Mouse (Mus musculus) MEL (cell line): ENCODE results near the gene Mss51. TPM values are rescaled to one million over a fixed set of nuclear protein-coding genes. Genes with fewer than 3 reads are reported as not detected.

ENCODE experiments used
- DNase-seq: peaks from one replicate; pipeline ENCODE4 v3.0.0; 2011; ENCODE audit warnings: low read depth, low spot score
- H3K27ac ChIP-seq: 2 replicates; pipeline ENCODE4 v1.5.1; 2012; ENCODE audit warnings: low read depth, mild to moderate bottlenecking, control low read depth, low read length, moderate library complexity; ENCODE audit not compliant: control insufficient read depth
- H3K27me3 ChIP-seq, 2 experiments: fragments of 150-350 bp in 1 of 2; sonication (generic) in 1 of 2; 2 replicates each; pipeline ENCODE4 v1.6.1; 2012; ENCODE audit warnings: low read length in 2 of 2, mild to moderate bottlenecking in 2 of 2, improper control_type of control experiment in 1 of 2, moderate library complexity in 1 of 2; ENCODE audit not compliant: insufficient read depth in 2 of 2, control insufficient read depth in 1 of 2
- H3K36me3 ChIP-seq, 2 experiments: 2 replicates each; pipeline ENCODE4 v1.6.1; 2012 to 2014; ENCODE audit warnings: low read length in 2 of 2, improper control_type of control experiment in 1 of 2, inconsistent platforms in 1 of 2, mild to moderate bottlenecking in 1 of 2; ENCODE audit not compliant: insufficient read depth in 2 of 2, control insufficient read depth in 1 of 2
- H3K4me1 ChIP-seq, 2 experiments: fragments of 150-350 bp in 1 of 2; sonication (generic) in 1 of 2; 2 replicates each; pipeline ENCODE4 v1.6.1; 2012; ENCODE audit warnings: low read length in 2 of 2, improper control_type of control experiment in 1 of 2, mild to moderate bottlenecking in 1 of 2; ENCODE audit not compliant: insufficient read depth in 2 of 2, control insufficient read depth in 1 of 2
- H3K4me3 ChIP-seq, 2 experiments: fragments of 150-350 bp in 1 of 2; sonication (generic) in 1 of 2; 2 replicates each; pipeline ENCODE4 v1.5.1; 2012; ENCODE audit warnings: low read depth in 2 of 2, low read length in 2 of 2, mild to moderate bottlenecking in 2 of 2, moderate library complexity in 2 of 2, control low read depth in 1 of 2, improper control_type of control experiment in 1 of 2; ENCODE audit not compliant: control insufficient read depth in 1 of 2, insufficient read depth in 1 of 2
- H3K79me2 ChIP-seq: 2 replicates; pipeline ENCODE4 v1.6.1; 2012; ENCODE audit warnings: mild to moderate bottlenecking, low read length, moderate library complexity; ENCODE audit not compliant: control insufficient read depth, poor library complexity, insufficient read depth
- H3K9ac ChIP-seq: 2 replicates; pipeline ENCODE4 v1.6.1; 2012; ENCODE audit warnings: low read depth, mild to moderate bottlenecking, control low read depth, low read length, moderate library complexity; ENCODE audit not compliant: control insufficient read depth, poor library complexity, severe bottlenecking
- H3K9me3 ChIP-seq: fragments of 150-350 bp; sonication (generic); replicated peaks from 2 replicates; pipeline ENCODE4 v1.6.1; 2012; ENCODE audit warnings: mild to moderate bottlenecking, low read length, improper control_type of control experiment, moderate library complexity; ENCODE audit not compliant: insufficient read depth
- CHD1 ChIP-seq: IDR thresholded peaks from 2 replicates; pipeline ENCODE4 v1.6.1; 2012; ENCODE audit warnings: low read depth, mild to moderate bottlenecking, inconsistent platforms, low read length, improper control_type of control experiment
- CHD2 ChIP-seq: IDR thresholded peaks from 2 replicates; pipeline ENCODE4 v1.6.1; 2011; ENCODE audit warnings: low read length, improper control_type of control experiment
- EP300 ChIP-seq, 2 experiments: IDR thresholded peaks; 2 replicates each; pipeline ENCODE4 v1.6.1; 2011; ENCODE audit warnings: improper control_type of control experiment in 2 of 2, low read length in 2 of 2, low read depth in 1 of 2, mild to moderate bottlenecking in 1 of 2
- MAFK ChIP-seq: IDR thresholded peaks from 2 replicates; pipeline ENCODE4 v1.6.1; 2011; ENCODE audit warnings: low read depth, mild to moderate bottlenecking, low read length, improper control_type of control experiment, borderline replicate concordance
- MAZ ChIP-seq: IDR thresholded peaks from 2 replicates; pipeline ENCODE4 v1.6.1; 2012; ENCODE audit warnings: low read depth, mild to moderate bottlenecking, inconsistent platforms, low read length, improper control_type of control experiment
- MXI1 ChIP-seq: IDR thresholded peaks from 2 replicates; pipeline ENCODE4 v1.6.1; 2011; ENCODE audit warnings: mild to moderate bottlenecking, low read depth, low read length, improper control_type of control experiment
- MYC ChIP-seq: IDR thresholded peaks from 2 replicates; pipeline ENCODE4 v1.6.1; 2011; ENCODE audit warnings: low read depth, mild to moderate bottlenecking, low read length, improper control_type of control experiment, moderate library complexity
- NELFE ChIP-seq: IDR thresholded peaks from 2 replicates; pipeline ENCODE4 v1.6.1; 2011; ENCODE audit warnings: low read depth, low read length, improper control_type of control experiment
- NRF1 ChIP-seq: IDR thresholded peaks from 2 replicates; pipeline ENCODE4 v1.6.1; 2014; ENCODE audit warnings: low read depth, mild to moderate bottlenecking, inconsistent platforms, low read length, improper control_type of control experiment, moderate library complexity; ENCODE audit not compliant: poor library complexity, insufficient read depth, severe bottlenecking
- POLR2AphosphoS2 ChIP-seq: IDR thresholded peaks from 2 replicates; pipeline ENCODE4 v1.6.1; 2011; ENCODE audit warnings: low read length, improper control_type of control experiment
- POLR2AphosphoS5 ChIP-seq: IDR thresholded peaks from 2 replicates; pipeline ENCODE4 v1.6.1; 2012; ENCODE audit warnings: low read depth, borderline replicate concordance, mild to moderate bottlenecking, inconsistent platforms, low read length, moderate library complexity, mixed read lengths
- RAD21 ChIP-seq: IDR thresholded peaks from 2 replicates; pipeline ENCODE4 v1.6.1; 2011; ENCODE audit warnings: mild to moderate bottlenecking, low read depth, low read length, improper control_type of control experiment
- RCOR1 ChIP-seq: IDR thresholded peaks from 2 replicates; pipeline ENCODE4 v1.6.1; 2012; ENCODE audit warnings: low read depth, mild to moderate bottlenecking, inconsistent platforms, low read length, improper control_type of control experiment
- SIN3A ChIP-seq: IDR thresholded peaks from 2 replicates; pipeline ENCODE4 v1.6.1; 2012; ENCODE audit warnings: low read length, improper control_type of control experiment, inconsistent platforms
- TBP ChIP-seq: IDR thresholded peaks from 2 replicates; pipeline ENCODE4 v1.8.0; 2011; ENCODE audit warnings: low read depth, low read length, improper control_type of control experiment
- USF2 ChIP-seq, 2 experiments: IDR thresholded peaks; 2 replicates each; pipeline ENCODE4 v1.6.1; 2011 to 2012; ENCODE audit warnings: improper control_type of control experiment in 2 of 2, low read length in 2 of 2, borderline replicate concordance in 1 of 2, inconsistent platforms in 1 of 2, low read depth in 1 of 2, mild to moderate bottlenecking in 1 of 2; ENCODE audit not compliant: insufficient read depth in 1 of 2
- ZKSCAN1 ChIP-seq: IDR thresholded peaks from 2 replicates; pipeline ENCODE4 v1.6.1; 2012; ENCODE audit warnings: low read depth, mild to moderate bottlenecking, inconsistent platforms, low read length, improper control_type of control experiment, moderate library complexity
- ZNF384 ChIP-seq: IDR thresholded peaks from 2 replicates; pipeline ENCODE4 v1.6.1; 2012; ENCODE audit warnings: low read depth, mild to moderate bottlenecking, inconsistent platforms, low read length, improper control_type of control experiment
- polyA plus RNA-seq, 2 experiments: library from polyadenylated mRNA; stranded (reverse) in 1 of 2; unstranded in 1 of 2; fragments of >175 nt in 1 of 2; fragments of >200 nt in 1 of 2; gene quantifications; 2 replicates each; pipeline versions ENCODE4 v1.2.1 to v1.2.4; 2012; ENCODE audit warnings: low replicate concordance in 2 of 2, low read depth in 1 of 2; ENCODE audit not compliant: insufficient read length in 2 of 2, insufficient read depth in 1 of 2, missing spikeins in 1 of 2
- total RNA-seq: library from RNA; depleted of rRNA; stranded (reverse); fragments of 300-350 nt; gene quantifications from 2 replicates; pipeline ENCODE4 v1.2.3, GENCODE M21; 2012

Mss51 gene
- total and polyA plus RNA-seq, 3 experiments, result 0.62 to 1.1 TPM; not detected in 1

DNA sequence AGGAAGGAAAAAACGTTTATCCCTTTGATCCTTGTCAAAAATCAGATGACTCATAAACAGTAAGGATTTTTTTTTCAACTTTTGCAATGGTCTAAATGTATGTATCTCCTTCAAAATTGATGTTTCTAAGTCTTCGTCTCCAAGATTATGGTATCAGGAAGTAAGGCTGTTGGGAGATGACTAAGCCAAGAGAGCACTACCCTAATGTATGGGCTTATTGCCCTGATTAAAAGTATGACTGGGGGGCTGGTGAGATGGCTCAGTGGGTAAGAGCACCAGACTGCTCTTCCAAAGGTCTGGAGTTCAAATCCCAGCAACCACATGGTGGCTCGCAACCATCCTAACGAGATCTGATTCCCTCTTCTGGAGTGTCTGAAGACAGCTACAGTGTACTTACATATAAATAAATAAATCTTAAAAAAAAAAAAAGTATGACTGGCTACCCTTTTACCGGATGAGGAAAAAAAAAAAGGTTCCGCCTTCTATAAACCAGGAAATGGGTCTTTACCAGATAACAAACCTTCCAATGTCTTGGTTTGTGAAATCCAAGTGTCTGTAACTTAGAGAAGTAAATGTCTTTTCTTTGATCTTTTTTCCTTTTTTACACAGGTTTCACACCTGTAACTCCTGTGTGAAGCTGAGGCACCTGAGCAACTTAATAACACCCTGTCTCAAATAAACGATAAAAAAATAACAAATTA is 14.5 kb downstream of the Mss51 start (continued):
- no peak for TF ChIP-seq POLR2AphosphoS5
- TF ChIP-seq TBP, result peak; percentile 96
- TF ChIP-seq NRF1, result no peak

- H3K9ac ChIP-seq, result 0 out of 2 replicates have a peak overlapping the region, but pooled peaks have one; percentile 34
- H3K27ac ChIP-seq, result peak overlapping the region; percentile 57
- H3K79me2 ChIP-seq, result peaks cover 11% of the 10 kb centered on the region
- peak overlapping the region in 1 of 2 experiments; percentile 36; a peak in 3 of 4 replicates for H3K4me3 ChIP-seq
- no peaks in the 10 kb centered on the region for H3K27me3 ChIP-seq
- no peak for TF ChIP-seq CHD2
- TF ChIP-seq POLR2AphosphoS2, result no peak; the same call in 1 of the 2 replicates
- TF ChIP-seq TBP, result peak; percentile 61
- DNase-seq, result peak; percentile 89
- no peaks in the 10 kb centered on the region for H3K9me3 ChIP-seq
- peaks cover 15 to 20% of the 10 kb centered on the region in 2 experiments for H3K4me1 ChIP-seq
- H3K36me3 ChIP-seq, result peaks cover under 1 to 36% of the 10 kb centered on the region in 2 experiments; a peak in 3 of 4 replicates
Measured at GRCm38 (mm10) chr14:20481211-20481610, 15.5 kb downstream of the Mss51 start.

DNA sequence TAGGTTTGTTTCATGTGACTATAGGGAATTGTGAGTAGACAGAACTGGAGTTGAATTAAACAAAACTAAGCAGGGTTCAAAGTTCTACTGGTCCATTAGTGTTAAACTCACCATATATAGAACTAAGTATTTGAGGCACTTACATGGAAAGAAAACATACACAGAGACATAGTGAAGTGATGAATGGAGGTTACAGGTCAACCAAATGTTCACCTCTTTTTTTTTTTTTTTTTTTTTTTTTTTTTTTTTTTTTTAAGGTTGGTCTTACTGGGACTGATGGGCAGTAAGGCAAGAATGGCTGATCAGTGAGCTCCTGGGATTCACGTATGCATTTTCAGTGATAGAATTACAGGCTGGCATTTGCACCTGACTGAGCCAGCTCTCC is 16.5 kb downstream of the Mss51 start:
- Histone ChIP-seq H3K27ac (peak overlapping the region; percentile 99), H3K27me3 (no peaks in the 10 kb centered on the region), H3K9me3 (no peaks in the 10 kb centered on the region), H3K9ac (peak overlapping the region; percentile 72), H3K4me1 (peaks cover 15 to 20% of the 10 kb centered on the region in 2 experiments), H3K79me2 (peaks cover 15% of the 10 kb centered on the region), H3K36me3 (peaks cover 1 to 36% of the 10 kb centered on the region in 2 experiments; a peak in 3 of 4 replicates), H3K4me3 (peak overlapping the region; percentile 81)
- TF ChIP-seq MAZ (no peak), TBP (0 out of 2 replicates have a peak, but pooled peaks have one; percentile 4), ZNF384 (peak; percentile 56), RAD21 (no peak)
- no peak for DNase-seq

- Histone ChIP-seq H3K4me1 (peaks cover 15 to 20% of the 10 kb centered on the region in 2 experiments), H3K27me3 (no peaks in the 10 kb centered on the region), H3K36me3 (peaks cover 1 to 36% of the 10 kb centered on the region in 2 experiments; a peak in 3 of 4 replicates), H3K27ac (peak within 1 kb of the TSS; percentile 99), H3K9ac (peak within 1 kb of the TSS; percentile 72), H3K9me3 (no peaks in the 10 kb centered on the region), H3K4me3 (peak within 1 kb of the TSS; percentile 81), H3K79me2 (peaks cover 15% of the 10 kb centered on the region)
- peak; percentile 88 for DNase-seq
- peak; percentile 69 for TF ChIP-seq NELFE
- TF ChIP-seq RCOR1, result no peak
- peak; percentile 26; the same call in 1 of the 2 replicates for TF ChIP-seq CHD1
- TF ChIP-seq SIN3A, result peak; percentile 55
- TF ChIP-seq MXI1, result peak; percentile 78
- peak; percentile 54; the same call in 1 of the 2 replicates for TF ChIP-seq NRF1
- TF ChIP-seq MYC, result peak; percentile 56
- TF ChIP-seq POLR2AphosphoS2, result peak; percentile 67
- TF ChIP-seq MAFK, result peak; percentile 61; the same call in 1 of the 2 replicates
- TF ChIP-seq ZKSCAN1, result no peak
- TF ChIP-seq EP300 (IDR thresholded peaks at IDR 0.05; ENCODE audit: low read depth in 1 of 2, low read length in 2 of 2), result 0 out of 4 replicates have a peak, but pooled peaks of 1 of the 2 experiments have one; percentile 5
- TF ChIP-seq USF2 (IDR thresholded peaks at IDR 0.05; ENCODE audit: borderline replicate concordance in 1 of 2, insufficient read depth in 1 of 2, low read depth in 1 of 2, low read length in 2 of 2), result no peak
Measured at GRCm38 (mm10) chr14:20479291-20480194, 17.2 kb downstream of the Mss51 start, which contains the start of gene Anxa7. TSS of gene Anxa7 (minus strand) at chr14:20480133.
